Mouse (Mus musculus): Measurements from ENCODE around the gene Mrps7.
"Not testable (repeated sequence)": the region's sequence is repeated elsewhere in the genome, so short reads cannot be mapped to it uniquely, and the experiment has no call there.

The Mrps7 gene

GRCm38 (mm10) chr11:115641664-115642036 lies 37.9 kb downstream of the Mrps7 start:
- TF ChIP-seq CTCF (conservative IDR thresholded peaks at IDR 0.05; ENCODE audit: low read length) (no peak), NANOG (IDR thresholded peaks at IDR 0.05; ENCODE audit: borderline replicate concordance, low read length) (no peak), POU5F1 (IDR thresholded peaks at IDR 0.05; ENCODE audit: borderline replicate concordance, low read length) (no peak)
- Histone ChIP-seq H3K36me3 (ENCODE audit: insufficient read depth, low read length) (peaks cover 36% of the 10 kb centered on the region), H3K9me3 (ENCODE audit: low read length) (no peaks in the 10 kb centered on the region), H3K4me3 (replicated peaks; ENCODE audit: low read length) (no peak overlapping the region; the same call in 1 of the 2 replicates), H3K4me1 (replicated peaks; ENCODE audit: low read depth, low read length) (peaks cover 90% of the 10 kb centered on the region), H3K27me3 (ENCODE audit: insufficient read depth, low read length) (no peaks in the 10 kb centered on the region)

GRCm38 (mm10) chr11:115642705-115643104 lies 39.0 kb downstream of the Mrps7 start:
- H3K4me1 ChIP-seq (replicated peaks; ENCODE audit: low read depth, low read length) = peaks cover 90% of the 10 kb centered on the region
- TF ChIP-seq POU5F1 (IDR thresholded peaks at IDR 0.05; ENCODE audit: borderline replicate concordance, low read length) (no peak), CTCF (conservative IDR thresholded peaks at IDR 0.05; ENCODE audit: low read length) (no peak), NANOG (IDR thresholded peaks at IDR 0.05; ENCODE audit: borderline replicate concordance, low read length) (no peak)
- peaks cover 46% of the 10 kb centered on the region for H3K36me3 ChIP-seq (ENCODE audit: insufficient read depth, low read length)
- H3K27me3 ChIP-seq (ENCODE audit: insufficient read depth, low read length) = no peaks in the 10 kb centered on the region
- H3K4me3 ChIP-seq (replicated peaks; ENCODE audit: low read length) = no peak overlapping the region
- H3K9me3 ChIP-seq (ENCODE audit: low read length) = no peaks in the 10 kb centered on the region

- Histone ChIP-seq H3K4me3 (replicated peaks; ENCODE audit: low read length) (peak overlapping the region; percentile 30; the same call in 1 of the 2 replicates), H3K9me3 (ENCODE audit: low read length) (no peaks in the 10 kb centered on the region)
Measured at GRCm38 (mm10) chr11:115643265-115643664, 39.5 kb downstream of the Mrps7 start.

GRCm38 (mm10) chr11:115644308-115644707 lies 40.6 kb downstream of the Mrps7 start:
- H3K4me3 ChIP-seq (replicated peaks; ENCODE audit: low read length) = no peak overlapping the region; the same call in 1 of the 2 replicates
- H3K36me3 ChIP-seq (ENCODE audit: insufficient read depth, low read length) = peaks cover 62% of the 10 kb centered on the region
- no peaks in the 10 kb centered on the region for H3K9me3 ChIP-seq (ENCODE audit: low read length)
- no peak for TF ChIP-seq CTCF (conservative IDR thresholded peaks at IDR 0.05; ENCODE audit: low read length)
- TF ChIP-seq NANOG (IDR thresholded peaks at IDR 0.05; ENCODE audit: borderline replicate concordance, low read length) = no peak
- no peak for TF ChIP-seq POU5F1 (IDR thresholded peaks at IDR 0.05; ENCODE audit: borderline replicate concordance, low read length)
- H3K27me3 ChIP-seq (ENCODE audit: insufficient read depth, low read length) = no peaks in the 10 kb centered on the region
- H3K4me1 ChIP-seq (replicated peaks; ENCODE audit: low read depth, low read length) = peaks cover 87% of the 10 kb centered on the region

More at GRCm38 (mm10) chr11:115643265-115643664, 39.5 kb downstream of the Mrps7 start:
- Histone ChIP-seq H3K27me3 (ENCODE audit: insufficient read depth, low read length) (no peaks in the 10 kb centered on the region), H3K4me1 (replicated peaks; ENCODE audit: low read depth, low read length) (peaks cover 92% of the 10 kb centered on the region), H3K36me3 (ENCODE audit: insufficient read depth, low read length) (peaks cover 51% of the 10 kb centered on the region)
- no peak for TF ChIP-seq CTCF (conservative IDR thresholded peaks at IDR 0.05; ENCODE audit: low read length)
- no peak for TF ChIP-seq POU5F1 (IDR thresholded peaks at IDR 0.05; ENCODE audit: borderline replicate concordance, low read length)
- no peak for TF ChIP-seq NANOG (IDR thresholded peaks at IDR 0.05; ENCODE audit: borderline replicate concordance, low read length)

GRCm38 (mm10) chr11:115645498-115645897 lies 41.8 kb downstream of the Mrps7 start:
- not testable (repeated sequence) for H3K4me3 ChIP-seq (replicated peaks; ENCODE audit: low read length); H3K9me3 ChIP-seq (ENCODE audit: low read length); H3K27me3 ChIP-seq (ENCODE audit: insufficient read depth, low read length)
- peaks cover 72% of the 10 kb centered on the region for H3K36me3 ChIP-seq (ENCODE audit: insufficient read depth, low read length)
- peaks cover 85% of the 10 kb centered on the region for H3K4me1 ChIP-seq (replicated peaks; ENCODE audit: low read depth, low read length)

- Histone ChIP-seq H3K36me3 (ENCODE audit: insufficient read depth, low read length) (peaks cover 80% of the 10 kb centered on the region), H3K9me3 (ENCODE audit: low read length) (no peaks in the 10 kb centered on the region), H3K27me3 (ENCODE audit: insufficient read depth, low read length) (no peaks in the 10 kb centered on the region), H3K4me1 (replicated peaks; ENCODE audit: low read depth, low read length) (peaks cover 76% of the 10 kb centered on the region), H3K4me3 (replicated peaks; ENCODE audit: low read length) (no peak overlapping the region)
- no peak for TF ChIP-seq POU5F1 (IDR thresholded peaks at IDR 0.05; ENCODE audit: borderline replicate concordance, low read length)
- TF ChIP-seq CTCF (conservative IDR thresholded peaks at IDR 0.05; ENCODE audit: low read length) = no peak
- no peak for TF ChIP-seq NANOG (IDR thresholded peaks at IDR 0.05; ENCODE audit: borderline replicate concordance, low read length)
Measured at GRCm38 (mm10) chr11:115646439-115646838, 42.7 kb downstream of the Mrps7 start.

- H3K4me3 ChIP-seq (replicated peaks; ENCODE audit: low read length) = no peak overlapping the region
- no peaks in the 10 kb centered on the region for H3K9me3 ChIP-seq (ENCODE audit: low read length)
- TF ChIP-seq NANOG (IDR thresholded peaks at IDR 0.05; ENCODE audit: borderline replicate concordance, low read length) = no peak
- TF ChIP-seq POU5F1 (IDR thresholded peaks at IDR 0.05; ENCODE audit: borderline replicate concordance, low read length) = no peak
- TF ChIP-seq CTCF (conservative IDR thresholded peaks at IDR 0.05; ENCODE audit: low read length) = peak; percentile 60
- no peaks in the 10 kb centered on the region for H3K27me3 ChIP-seq (ENCODE audit: insufficient read depth, low read length)
- peaks cover 68% of the 10 kb centered on the region for H3K4me1 ChIP-seq (replicated peaks; ENCODE audit: low read depth, low read length)
- peaks cover 81% of the 10 kb centered on the region for H3K36me3 ChIP-seq (ENCODE audit: insufficient read depth, low read length)
Measured at GRCm38 (mm10) chr11:115647459-115647858, 43.7 kb downstream of the Mrps7 start.

- Histone ChIP-seq H3K9me3 (ENCODE audit: low read length) (no peaks in the 10 kb centered on the region), H3K4me3 (replicated peaks; ENCODE audit: low read length) (no peak overlapping the region), H3K4me1 (replicated peaks; ENCODE audit: low read depth, low read length) (peaks cover 56% of the 10 kb centered on the region), H3K27me3 (ENCODE audit: insufficient read depth, low read length) (no peaks in the 10 kb centered on the region), H3K36me3 (ENCODE audit: insufficient read depth, low read length) (peaks cover 94% of the 10 kb centered on the region)
- no peak for TF ChIP-seq CTCF (conservative IDR thresholded peaks at IDR 0.05; ENCODE audit: low read length)
- no peak for TF ChIP-seq POU5F1 (IDR thresholded peaks at IDR 0.05; ENCODE audit: borderline replicate concordance, low read length)
- TF ChIP-seq NANOG (IDR thresholded peaks at IDR 0.05; ENCODE audit: borderline replicate concordance, low read length) = no peak
Measured at GRCm38 (mm10) chr11:115649706-115650105, 46.0 kb downstream of the Mrps7 start.

- no peaks in the 10 kb centered on the region for H3K27me3 ChIP-seq (ENCODE audit: insufficient read depth, low read length)
- no peaks in the 10 kb centered on the region for H3K9me3 ChIP-seq (ENCODE audit: low read length)
- no peak overlapping the region for H3K4me3 ChIP-seq (replicated peaks; ENCODE audit: low read length)
- peaks cover 87% of the 10 kb centered on the region for H3K36me3 ChIP-seq (ENCODE audit: insufficient read depth, low read length)
- no peak for TF ChIP-seq NANOG (IDR thresholded peaks at IDR 0.05; ENCODE audit: borderline replicate concordance, low read length)
- TF ChIP-seq CTCF (conservative IDR thresholded peaks at IDR 0.05; ENCODE audit: low read length) = no peak
- no peak for TF ChIP-seq POU5F1 (IDR thresholded peaks at IDR 0.05; ENCODE audit: borderline replicate concordance, low read length)
- H3K4me1 ChIP-seq (replicated peaks; ENCODE audit: low read depth, low read length) = peaks cover 52% of the 10 kb centered on the region
Measured at GRCm38 (mm10) chr11:115651680-115652079, 48.0 kb downstream of the Mrps7 start.
